Mouse (Mus musculus): ENCODE data around the gene C1qtnf6.
A peak's percentile ranks its signal among the peaks of the same experiment; 100 is the strongest.

C1qtnf6 gene

DNA sequence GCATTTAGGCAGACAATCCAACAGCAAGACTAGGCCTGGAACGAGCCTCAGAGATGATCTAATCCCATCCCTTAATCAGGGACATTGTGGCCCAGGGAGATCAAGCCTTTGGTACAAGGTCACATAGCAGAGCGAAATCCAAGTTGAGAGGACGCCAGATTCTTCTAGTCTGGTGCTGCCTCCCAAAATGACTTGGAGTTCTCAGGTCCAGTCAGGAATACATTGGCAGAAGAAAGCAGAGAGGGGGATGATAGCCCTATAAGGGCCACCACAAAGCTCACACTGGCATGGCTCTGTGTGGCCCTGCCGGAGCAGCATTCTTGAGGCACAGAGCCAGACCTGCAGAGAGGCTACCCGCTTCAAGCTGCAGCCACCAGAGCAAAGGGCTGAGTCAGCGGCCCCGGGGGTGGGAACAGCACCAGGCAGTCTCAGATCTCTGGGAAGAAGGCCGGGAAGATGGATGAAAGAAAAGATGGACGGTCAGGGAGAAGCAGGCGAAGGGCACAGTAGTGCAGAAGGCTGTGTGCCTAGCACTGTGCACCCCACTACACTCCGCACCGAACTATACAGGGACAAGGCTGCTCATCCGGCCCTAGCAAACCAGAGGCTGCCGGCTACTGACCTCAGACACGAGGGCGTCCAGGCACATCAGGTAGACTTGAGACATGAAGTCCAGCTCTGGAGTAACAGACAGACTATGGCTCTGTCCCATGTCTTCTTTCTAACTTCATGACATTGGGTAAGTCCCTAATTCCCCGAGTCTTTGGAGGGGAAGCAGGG, at the start of gene C1qtnf6:
Gene C1qtnf6, minus strand, starts transcription at position 746 of the 780 bp plus-strand sequence.
- no peak for DNase-seq (ENCODE audit: low read depth, low spot score)

- DNase-seq (ENCODE audit: low read depth, low spot score) = no peak
These were observed 45.1 kb upstream of the C1qtnf6 start for GRCm38 (mm10) chr15:78576284-78576810.

DNA sequence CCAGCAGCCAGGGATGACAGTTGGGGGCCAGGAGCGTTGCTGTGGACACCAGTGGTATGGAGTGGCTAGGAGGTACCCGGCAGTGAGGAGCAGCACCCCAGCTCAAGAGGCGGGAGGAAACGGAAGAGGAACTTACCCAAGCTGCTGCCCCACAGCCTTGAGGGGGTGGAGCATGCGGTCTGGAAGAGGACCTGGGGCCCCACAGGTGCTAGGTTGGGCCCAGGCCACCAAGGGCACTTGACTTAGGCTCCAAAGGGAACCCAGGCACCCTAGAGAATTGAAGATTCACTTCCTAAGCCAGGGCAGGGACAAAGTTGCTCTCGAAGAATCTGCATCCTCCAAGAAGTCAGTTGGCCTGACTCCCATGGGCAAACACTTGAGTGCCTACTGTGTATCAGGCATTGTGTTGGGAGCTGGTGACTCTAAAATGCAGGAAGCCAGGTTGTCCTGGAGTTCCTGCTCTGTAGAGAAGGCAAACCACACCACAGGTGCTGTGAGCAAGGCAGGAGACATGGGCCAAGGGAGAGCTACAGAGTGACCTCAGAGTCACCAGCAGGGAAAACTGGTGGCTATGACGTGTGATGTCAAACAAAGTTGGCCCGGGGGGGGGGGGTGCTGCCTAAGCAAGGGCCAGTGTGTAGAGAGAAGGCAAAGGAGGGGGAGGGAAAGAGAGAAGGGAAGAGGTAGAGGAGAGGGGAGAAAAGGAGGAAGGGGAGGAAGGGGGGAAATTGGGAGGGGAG, 41.6 kb upstream of the C1qtnf6 start, which contains the start of gene Rac2:
Gene Rac2, minus strand, starts transcription at position 126 of the 740 bp plus-strand sequence.
- peak; percentile 94 for DNase-seq (ENCODE audit: low read depth, low spot score)

DNA sequence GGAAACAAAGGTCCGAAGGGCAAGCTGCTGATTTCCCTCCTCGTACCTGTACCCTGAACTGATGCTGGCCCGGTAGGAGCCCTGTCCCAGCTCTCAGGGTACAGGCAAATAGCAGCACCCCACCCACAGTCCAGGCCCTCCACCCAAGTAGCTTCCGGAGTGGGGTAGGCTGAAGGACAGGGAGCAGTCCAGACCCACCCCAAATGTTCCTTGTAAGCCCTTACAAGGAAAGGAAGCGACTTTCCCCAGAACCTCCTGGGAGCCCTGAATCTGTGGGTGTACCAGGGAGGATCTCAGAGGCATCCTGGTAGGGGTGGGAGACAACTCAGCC, 41.0 kb upstream of the C1qtnf6 start:
- DNase-seq (ENCODE audit: low read depth, low spot score) = no peak

- peak; percentile 92 for DNase-seq (ENCODE audit: low read depth, low spot score)
These were observed 40.5 kb upstream of the C1qtnf6 start for GRCm38 (mm10) chr15:78571554-78572269.

GRCm38 (mm10) chr15:78570170-78570569, 39.0 kb upstream of the C1qtnf6 start:
- no peak for DNase-seq (ENCODE audit: low read depth, low spot score)

GRCm38 (mm10) chr15:78567608-78568120, 36.4 kb upstream of the C1qtnf6 start:
- DNase-seq (ENCODE audit: low read depth, low spot score) = no peak

DNA sequence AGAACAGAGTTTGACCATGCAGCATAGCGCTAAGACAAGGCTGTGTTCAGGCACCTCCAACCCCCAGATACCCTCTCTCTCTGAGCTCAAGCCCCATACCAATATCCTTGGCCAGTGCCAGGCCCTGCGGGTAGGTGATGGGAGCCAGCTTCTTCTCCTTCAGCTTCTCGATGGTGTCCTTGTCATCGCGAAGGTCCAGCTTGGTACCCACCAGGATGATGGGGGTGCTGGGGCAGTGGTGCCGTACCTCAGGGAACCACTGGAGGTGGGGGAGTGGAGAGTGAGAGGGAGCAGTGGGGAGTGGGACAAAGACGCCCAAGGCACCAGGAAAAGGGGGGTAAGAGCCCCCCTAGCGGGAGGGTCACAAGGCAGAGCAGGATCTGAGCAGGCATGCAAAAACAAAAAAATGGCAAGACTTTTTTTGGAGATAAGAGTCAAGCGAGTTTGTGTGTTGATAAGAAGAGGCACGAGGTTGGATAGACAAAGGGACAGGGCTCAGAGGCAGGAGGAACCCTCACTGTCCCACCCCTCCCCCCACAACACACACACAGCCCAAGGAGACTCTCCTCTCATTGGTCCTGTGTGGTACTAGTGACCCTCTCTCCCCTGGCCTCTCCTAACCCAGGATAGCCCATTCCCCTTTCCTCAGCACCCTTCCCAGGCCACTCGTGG, 33.7 kb upstream of the C1qtnf6 start:
- no peak for DNase-seq (ENCODE audit: low read depth, low spot score)

GRCm38 (mm10) chr15:78563937-78564336, 32.7 kb upstream of the C1qtnf6 start:
- peak; percentile 75 for DNase-seq (ENCODE audit: low read depth, low spot score)

DNA sequence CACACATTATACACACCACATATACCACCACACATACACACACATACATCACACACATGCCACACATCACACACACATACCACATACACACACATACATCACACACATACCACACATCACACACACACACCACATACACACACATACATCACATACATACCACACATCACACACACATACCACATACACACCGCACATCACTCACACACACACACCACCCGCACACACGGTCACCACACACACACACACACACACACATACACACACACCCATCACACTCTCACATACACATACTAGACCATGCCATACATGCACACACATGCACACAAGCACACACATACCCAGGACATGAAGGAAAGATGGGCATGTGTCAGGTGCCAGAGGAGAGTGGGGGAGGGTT, 32.1 kb upstream of the C1qtnf6 start:
- no peak for DNase-seq (ENCODE audit: low read depth, low spot score)

- DNase-seq (ENCODE audit: low read depth, low spot score) = peak; percentile 78
These were observed 28.1 kb upstream of the C1qtnf6 start for GRCm38 (mm10) chr15:78559141-78559979.

DNA sequence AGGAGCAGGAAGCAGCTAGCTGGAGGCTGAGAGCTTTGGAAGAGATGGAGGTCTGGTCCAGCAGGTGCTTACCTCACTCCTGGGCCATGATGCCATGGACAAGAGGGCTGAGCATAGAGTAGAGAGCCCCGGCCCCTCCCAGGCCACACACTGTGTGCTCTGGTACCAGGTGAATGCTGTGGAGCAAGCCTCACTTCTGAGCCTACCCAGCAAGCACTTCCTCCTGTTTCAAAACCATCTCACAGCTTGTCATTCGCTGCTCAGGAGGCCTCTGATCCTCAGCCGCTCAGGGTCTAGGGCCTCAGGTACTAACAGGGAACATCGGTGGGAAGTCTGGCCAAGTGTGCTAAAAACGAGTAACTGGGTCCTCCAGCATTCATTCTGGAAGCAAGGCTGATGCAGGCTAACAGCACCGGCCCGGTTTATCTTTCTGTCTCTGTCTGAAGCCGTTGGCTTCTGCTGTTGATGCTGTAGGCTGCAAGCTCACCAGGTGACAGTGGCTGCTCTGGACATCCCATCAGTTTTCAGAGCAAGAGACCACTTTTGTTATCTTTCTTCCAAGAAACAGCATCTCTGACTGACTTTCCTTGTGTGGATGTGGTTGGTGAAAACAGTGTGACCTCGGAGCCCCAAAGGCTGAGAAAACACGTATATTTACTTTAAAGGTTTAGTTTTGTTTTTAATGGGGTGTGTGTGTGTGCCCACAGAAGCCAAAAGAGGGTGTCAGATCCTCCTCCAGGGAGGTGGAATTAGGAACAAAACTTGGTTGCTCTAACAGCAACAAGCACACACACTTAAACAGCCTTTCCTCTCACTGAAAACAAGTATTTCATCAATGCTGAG, 26.7 kb upstream of the C1qtnf6 start:
- no peak for DNase-seq (ENCODE audit: low read depth, low spot score)

- peak; percentile 83 for DNase-seq (ENCODE audit: low read depth, low spot score)
These were observed 23.5 kb upstream of the C1qtnf6 start for GRCm38 (mm10) chr15:78554545-78555313.

GRCm38 (mm10) chr15:78549189-78549734, 18.0 kb upstream of the C1qtnf6 start:
- no peak for DNase-seq (ENCODE audit: low read depth, low spot score)

DNA sequence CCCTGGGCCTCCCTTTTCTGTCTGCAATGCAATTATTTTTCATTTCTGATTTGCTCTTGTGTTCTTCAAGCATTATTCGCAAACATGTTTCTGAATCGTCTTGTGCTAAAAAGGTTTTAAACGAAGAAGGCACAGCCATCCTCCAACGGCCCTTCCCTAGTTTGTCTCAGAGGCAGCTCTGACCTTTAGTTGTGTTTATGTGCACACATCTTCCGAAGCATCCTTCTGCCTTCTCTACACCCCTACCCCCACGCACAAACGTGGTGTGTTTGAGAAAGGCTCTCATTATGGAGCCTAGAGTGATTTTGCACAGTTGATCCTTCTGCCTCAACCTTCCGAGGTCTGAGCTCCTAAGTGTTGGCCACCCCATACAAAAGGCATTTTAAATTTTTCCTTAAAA, 17.5 kb upstream of the C1qtnf6 start:
- no peak for DNase-seq (ENCODE audit: low read depth, low spot score)

- DNase-seq (ENCODE audit: low read depth, low spot score) = peak; percentile 56
These were observed 17.1 kb upstream of the C1qtnf6 start for GRCm38 (mm10) chr15:78548336-78548665.

- peak; percentile 70 for DNase-seq (ENCODE audit: low read depth, low spot score)
These were observed 16.5 kb upstream of the C1qtnf6 start for GRCm38 (mm10) chr15:78547415-78548335.
